Mouse (Mus musculus) pancreas, adult 10 weeks (tissue): ENCODE data around the gene Stat5a. TPM values are rescaled to one million over a fixed set of nuclear protein-coding genes. Genes with fewer than 3 reads are reported as not detected.

Experiments used
- polyA plus RNA-seq: library from polyadenylated mRNA; stranded (reverse); fragments of 350-450 nt; fragmentation: Illumina TruSeq; extraction: RNeasy Lipid Tissue Mini Kit (QIAGEN cat#74804); gene quantifications from one replicate; pipeline ENCODE4 v1.2.3, GENCODE M21; 2015; ENCODE audit warnings: low read depth, low replicate concordance; ENCODE audit not compliant: insufficient read depth

Gene Stat5a
- polyA plus RNA-seq: 3.6 TPM

GRCm38 (mm10) chr11:100858935-100859578 is at the start of gene Stat5a:
Gene Stat5a, plus strand, starts transcription at chr11:100859351.

GRCm38 (mm10) chr11:100850038-100850777 is 8.9 kb upstream of the Stat5a start, which contains the start of gene Stat5b:
Gene Stat5b, minus strand, starts transcription at chr11:100850724.

Other genes starting within 250 kb of the Stat5a start
- gene Nkiras2, start 240.1 kb upstream of the Stat5a start, polyA plus RNA-seq: 4.3 TPM
- gene Dnajc7, start 239.2 kb upstream of the Stat5a start, polyA plus RNA-seq: 115 TPM
- gene Zfp385c, start 166.9 kb upstream of the Stat5a start, polyA plus RNA-seq: not detected
- gene Dhx58, start 155.1 kb upstream of the Stat5a start, polyA plus RNA-seq: 1.8 TPM
- 11.0 TPM for gene Kat2a, start 146.9 kb upstream of the Stat5a start, polyA plus RNA-seq
- not detected for gene Hspb9, start 145.5 kb upstream of the Stat5a start, polyA plus RNA-seq
- gene Rab5c, start 121.1 kb upstream of the Stat5a start, polyA plus RNA-seq: 32.6 TPM
- not detected for gene Kcnh4, start 99.4 kb upstream of the Stat5a start, polyA plus RNA-seq
- gene Hcrt, start 96.4 kb upstream of the Stat5a start, polyA plus RNA-seq: not detected
- 2.9 TPM for gene Ghdc, start 88.4 kb upstream of the Stat5a start, polyA plus RNA-seq
- 6.7 TPM for gene Stat5b, start 8.6 kb upstream of the Stat5a start, polyA plus RNA-seq
- gene Stat3, start 80.2 kb downstream of the Stat5a start, polyA plus RNA-seq: 16.6 TPM
- 54.5 TPM for gene Cavin1, start 111.5 kb downstream of the Stat5a start, polyA plus RNA-seq
- gene Atp6v0a1, start 150.1 kb downstream of the Stat5a start, polyA plus RNA-seq: 9.5 TPM
- 5.2 TPM for gene Naglu, start 210.7 kb downstream of the Stat5a start, polyA plus RNA-seq
- not detected for gene Hsd17b1, start 219.1 kb downstream of the Stat5a start, polyA plus RNA-seq
- 12.0 TPM for gene Coasy, start 223.2 kb downstream of the Stat5a start, polyA plus RNA-seq
- 13.6 TPM for gene Mlx, start 227.9 kb downstream of the Stat5a start, polyA plus RNA-seq
- 0.89 TPM for gene Psmc3ip, start 236.1 kb downstream of the Stat5a start, polyA plus RNA-seq